Mouse (Mus musculus) midbrain, embryonic 14.5 days (tissue): Measurements from ENCODE around the gene Tnni3. TPM values are rescaled to one million over a fixed set of nuclear protein-coding genes. Genes with fewer than 3 reads are reported as not detected.
"Not testable (repeated sequence)": the region's sequence is repeated elsewhere in the genome, so short reads cannot be mapped to it uniquely, and the experiment has no call there.

ENCODE experiments used
- ATAC-seq: fragments of 200-750 bp; cut with Nextera tagmentation; 2 replicates; pipeline ENCODE4 v1.8.0; 2017; ENCODE audit warnings: moderate number of reproducible peaks, moderate library complexity; ENCODE audit not compliant: low FRiP score, low TSS enrichment
- DNase-seq: peaks from one replicate; pipeline ENCODE4 v3.0.0-alpha.2; 2015
- H3K27ac ChIP-seq: fragments of 300-500 bp; sonication (generic); replicated peaks from 2 replicates; pipeline ENCODE4 v1.5.1; 2014; ENCODE audit warnings: mild to moderate bottlenecking, low read depth, low read length, moderate library complexity
- H3K27me3 ChIP-seq: fragments of 300-500 bp; sonication (generic); 2 replicates; pipeline ENCODE4 v1.6.1; 2014; ENCODE audit warnings: low read length, control low read depth, mixed read lengths; ENCODE audit not compliant: control insufficient read depth, insufficient read depth
- H3K36me3 ChIP-seq: fragments of 300-500 bp; sonication (generic); 2 replicates; pipeline ENCODE4 v1.6.1; 2014; ENCODE audit warnings: low read length, control low read depth; ENCODE audit not compliant: control insufficient read depth, insufficient read depth
- H3K4me1 ChIP-seq: fragments of 300-500 bp; sonication (generic); 2 replicates; pipeline ENCODE4 v1.6.1; 2014; ENCODE audit warnings: mild to moderate bottlenecking, antibody characterized with exemption, low read length, control low read depth; ENCODE audit not compliant: control insufficient read depth, insufficient read depth
- H3K4me2 ChIP-seq: fragments of 300-500 bp; sonication (generic); 2 replicates; pipeline ENCODE4 v1.6.1; 2014; ENCODE audit warnings: mild to moderate bottlenecking, low read length, moderate library complexity
- H3K4me3 ChIP-seq: fragments of 300-500 bp; sonication (generic); replicated peaks from 2 replicates; pipeline ENCODE4 v1.5.1; 2014; ENCODE audit warnings: low read depth, low read length
- H3K9ac ChIP-seq: fragments of 300-500 bp; sonication (generic); replicated peaks from 2 replicates; pipeline ENCODE4 v1.6.1; 2014; ENCODE audit warnings: mild to moderate bottlenecking, low read length, moderate library complexity
- H3K9me3 ChIP-seq: fragments of 300-500 bp; sonication (generic); 2 replicates; pipeline ENCODE4 v1.6.1; 2016; ENCODE audit warnings: low read length, control low read depth, mixed read lengths; ENCODE audit not compliant: control insufficient read depth
- WGBS: fragments of 180-500 bp; shearing (Covaris S2); extraction: QIAGEN DNeasy Blood & Tissue Kit; methylation state at CpG from one replicate; pipeline ENCODE4 v1.1.7; 2014; 5-methylcytosine and 5-hydroxymethylcytosine counted together
- polyA plus RNA-seq: library from polyadenylated mRNA; unstranded; fragments of >200 nt; fragmentation: Nextera tagmentation; extraction: Ambion mirVana; gene quantifications from 2 replicates; pipeline ENCODE4 v1.2.1, GENCODE M21; 2014

The Tnni3 gene
- 1.5 and 2.0 TPM in 2 replicates for polyA plus RNA-seq

- not testable (repeated sequence) for H3K27me3 ChIP-seq, H3K36me3 ChIP-seq, H3K4me1 ChIP-seq, H3K4me3 ChIP-seq, H3K9me3 ChIP-seq, H3K9ac ChIP-seq, ATAC-seq, H3K27ac ChIP-seq, H3K4me2 ChIP-seq
- WGBS, result 70% methylated on average over 15 of the region's 15 CpGs
- DNase-seq, result peak; percentile 80
These were observed at the start of gene Tnni3 for GRCm38 (mm10) chr7:4524212-4524922. Gene Tnni3 (minus strand): TSS chr7:4524229.

- H3K9ac ChIP-seq, H3K27ac ChIP-seq, ATAC-seq, H3K4me1 ChIP-seq, DNase-seq, H3K4me2 ChIP-seq, H3K27me3 ChIP-seq, H3K9me3 ChIP-seq, H3K36me3 ChIP-seq, H3K4me3 ChIP-seq: not testable (repeated sequence)
- 65% methylated on average over 2 of the region's 2 CpGs for WGBS
These were observed 48.3 kb upstream of the Tnni3 start for GRCm38 (mm10) chr7:4572361-4572760.

GRCm38 (mm10) chr7:4562660-4563059 is 38.6 kb upstream of the Tnni3 start:
- Histone ChIP-seq H3K4me1 (no peaks in the 10 kb centered on the region), H3K4me2 (no peak overlapping the region), H3K36me3 (no peaks in the 10 kb centered on the region), H3K4me3 (no peak overlapping the region), H3K27me3 (no peaks in the 10 kb centered on the region), H3K27ac (no peak overlapping the region), H3K9ac (no peak overlapping the region), H3K9me3 (no peaks in the 10 kb centered on the region)
- DNase-seq (no peak), ATAC-seq (no peak)
- 93% methylated on average over 3 of the region's 3 CpGs for WGBS

GRCm38 (mm10) chr7:4557167-4557560 is 33.1 kb upstream of the Tnni3 start:
- Histone ChIP-seq H3K9ac (0 out of 2 replicates have a peak overlapping the region, but pooled peaks have one; percentile 4), H3K4me3 (0 out of 2 replicates have a peak overlapping the region, but pooled peaks have one; percentile 12), H3K36me3 (no peaks in the 10 kb centered on the region), H3K4me1 (no peaks in the 10 kb centered on the region), H3K9me3 (no peaks in the 10 kb centered on the region), H3K27me3 (no peaks in the 10 kb centered on the region), H3K4me2 (peak overlapping the region; percentile 39), H3K27ac (0 out of 2 replicates have a peak overlapping the region, but pooled peaks have one; percentile 34)
- DNase-seq, result no peak
- ATAC-seq, result peak; percentile 31; the same call in 1 of the 2 replicates
- 69% methylated on average over 6 of the region's 6 CpGs for WGBS

GRCm38 (mm10) chr7:4556256-4557166 is 32.5 kb upstream of the Tnni3 start:
- ATAC-seq (peak; percentile 91), DNase-seq (peak; percentile 96)
- Histone ChIP-seq H3K4me2 (peak overlapping the region; percentile 39), H3K27me3 (no peaks in the 10 kb centered on the region), H3K36me3 (no peaks in the 10 kb centered on the region), H3K4me1 (no peaks in the 10 kb centered on the region), H3K9ac (peak overlapping the region; percentile 4; the same call in 1 of the 2 replicates), H3K9me3 (no peaks in the 10 kb centered on the region), H3K27ac (0 out of 2 replicates have a peak overlapping the region, but pooled peaks have one; percentile 34), H3K4me3 (0 out of 2 replicates have a peak overlapping the region, but pooled peaks have one; percentile 12)
- WGBS, result 25% methylated on average over 15 of the region's 15 CpGs

GRCm38 (mm10) chr7:4547221-4547641 is 23.2 kb upstream of the Tnni3 start, which contains the start of gene Syt5:
Gene Syt5 (minus strand): TSS chr7:4547541.
- H3K9me3 ChIP-seq, result no peaks in the 10 kb centered on the region
- H3K9ac ChIP-seq, result peak within 1 kb of the TSS; percentile 71
- peak within 1 kb of the TSS; percentile 59 for H3K4me3 ChIP-seq
- no peaks in the 10 kb centered on the region for H3K27me3 ChIP-seq
- WGBS, result 3% methylated on average over 33 of the region's 33 CpGs
- peak; percentile 79 for ATAC-seq
- peak; percentile 92 for DNase-seq
- peaks cover 11% of the 10 kb centered on the region for H3K4me1 ChIP-seq
- H3K27ac ChIP-seq, result peak within 1 kb of the TSS; percentile 94
- H3K36me3 ChIP-seq, result peaks cover 7% of the 10 kb centered on the region
- peak within 1 kb of the TSS; percentile 82 for H3K4me2 ChIP-seq

GRCm38 (mm10) chr7:4546591-4547131 is 22.6 kb upstream of the Tnni3 start:
- Histone ChIP-seq H3K4me3 (peak overlapping the region; percentile 59), H3K9me3 (no peaks in the 10 kb centered on the region), H3K27me3 (no peaks in the 10 kb centered on the region), H3K27ac (peak overlapping the region; percentile 94), H3K36me3 (peaks cover 13% of the 10 kb centered on the region), H3K4me2 (peak overlapping the region; percentile 82), H3K4me1 (peaks cover 11% of the 10 kb centered on the region), H3K9ac (peak overlapping the region; percentile 71)
- under 1% methylated on average over 26 of the region's 26 CpGs for WGBS
- peak; percentile 91 for ATAC-seq
- peak; percentile 97 for DNase-seq

GRCm38 (mm10) chr7:4546050-4546449 is 22.0 kb upstream of the Tnni3 start:
- ATAC-seq (peak; percentile 28; the same call in 1 of the 2 replicates), DNase-seq (no peak)
- peak overlapping the region; percentile 82 for H3K4me2 ChIP-seq
- peaks cover 19% of the 10 kb centered on the region for H3K36me3 ChIP-seq
- peak overlapping the region; percentile 59 for H3K4me3 ChIP-seq
- no peaks in the 10 kb centered on the region for H3K27me3 ChIP-seq
- peaks cover 11% of the 10 kb centered on the region for H3K4me1 ChIP-seq
- H3K27ac ChIP-seq, result peak overlapping the region; percentile 94
- 64% methylated on average over 15 of the region's 15 CpGs for WGBS
- H3K9me3 ChIP-seq, result no peaks in the 10 kb centered on the region
- peak overlapping the region; percentile 71 for H3K9ac ChIP-seq
